Mouse (Mus musculus) erythroblast, adult 5-6 weeks (primary cell): ENCODE measurements around the gene Reg2. TPM values are rescaled to one million over a fixed set of nuclear protein-coding genes. Genes with fewer than 3 reads are reported as not detected.
"Not testable (repeated sequence)": the region's sequence is repeated elsewhere in the genome, so short reads cannot be mapped to it uniquely, and the experiment has no call there.

Source experiments
- ATAC-seq: replicated peaks from 2 replicates; pipeline ENCODE4 v1.8.0; 2016; ENCODE audit warnings: moderate number of reproducible peaks, mild to moderate bottlenecking, moderate TSS enrichment, inconsistent platforms; ENCODE audit not compliant: poor library complexity, low FRiP score, severe bottlenecking
- total RNA-seq, 2 experiments: library from RNA; stranded (forward) in 1 of 2; stranded (reverse) in 1 of 2; fragments of 150-400 nt in 1 of 2; fragments of 200-764, 138-1000 nt in 1 of 2; gene quantifications; 2 replicates each; pipeline versions ENCODE4 v1.2.3 to v1.2.4; 2015 to 2017; ENCODE audit warnings: low replicate concordance in 2 of 2

Gene Reg2
- total RNA-seq (2015; ENCODE audit: low replicate concordance) (not detected in 2 replicates), total RNA-seq (2017; ENCODE audit: low replicate concordance) (not detected in 2 replicates)

- ATAC-seq = not testable (repeated sequence)
Observed at GRCm38 (mm10) chr6:78395323-78395722, at the start of gene Reg2. Gene Reg2, plus strand, starts transcription at chr6:78395623.

- no peak for ATAC-seq
Observed at GRCm38 (mm10) chr6:78361971-78362563, 33.4 kb upstream of the Reg2 start.

GRCm38 (mm10) chr6:78370357-78370756 is 25.1 kb upstream of the Reg2 start, which contains the start of gene Reg3b:
Gene Reg3b, plus strand, starts transcription at chr6:78370657.
- ATAC-seq = no peak

DNA sequence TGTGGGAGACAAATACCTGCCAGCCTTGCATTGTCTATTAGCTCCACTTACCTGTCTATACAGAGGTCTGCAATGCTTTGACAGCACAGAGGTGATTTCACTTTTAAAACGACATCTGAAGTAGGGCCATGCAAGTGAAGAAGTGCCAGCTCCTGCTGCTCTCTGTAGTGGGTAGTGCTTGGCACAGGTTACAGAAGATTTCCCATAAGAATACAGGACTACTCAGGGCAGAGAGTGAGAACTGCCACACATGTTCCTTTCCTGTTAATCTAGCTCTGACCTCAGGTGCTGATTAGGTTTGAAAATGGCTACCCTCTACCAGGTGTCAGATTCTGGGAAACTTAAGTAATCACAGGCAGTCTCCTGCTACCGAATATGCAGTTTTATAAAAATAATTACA is 16.7 kb upstream of the Reg2 start, which contains the start of gene Reg3d:
TSS of gene Reg3d (minus strand) at position 101 of the 400 bp plus-strand sequence.
- ATAC-seq = no peak

- ATAC-seq = no peak
Observed at GRCm38 (mm10) chr6:78380409-78380808, 15.0 kb upstream of the Reg2 start, which contains the start of gene Reg3a. Gene Reg3a, plus strand, starts transcription at chr6:78380709.

DNA sequence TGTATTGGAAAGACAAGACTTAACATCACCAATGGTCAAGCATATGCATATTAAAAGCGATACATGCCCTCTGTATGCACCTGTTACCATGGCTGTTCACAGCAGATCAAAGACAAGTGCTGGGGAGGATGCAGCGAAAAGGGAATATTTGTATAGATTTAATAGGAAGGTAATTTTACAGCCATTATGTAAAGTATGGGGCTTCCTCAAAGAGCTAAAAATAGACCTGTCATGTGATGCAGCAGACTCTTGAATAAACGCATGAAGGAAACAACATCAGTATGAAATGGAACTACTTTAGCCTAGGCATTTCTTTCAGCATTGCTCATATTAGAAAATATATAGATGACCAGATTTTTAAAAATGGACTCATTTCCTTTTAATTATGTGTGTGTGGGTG is 9.8 kb upstream of the Reg2 start:
- ATAC-seq = no peak

DNA sequence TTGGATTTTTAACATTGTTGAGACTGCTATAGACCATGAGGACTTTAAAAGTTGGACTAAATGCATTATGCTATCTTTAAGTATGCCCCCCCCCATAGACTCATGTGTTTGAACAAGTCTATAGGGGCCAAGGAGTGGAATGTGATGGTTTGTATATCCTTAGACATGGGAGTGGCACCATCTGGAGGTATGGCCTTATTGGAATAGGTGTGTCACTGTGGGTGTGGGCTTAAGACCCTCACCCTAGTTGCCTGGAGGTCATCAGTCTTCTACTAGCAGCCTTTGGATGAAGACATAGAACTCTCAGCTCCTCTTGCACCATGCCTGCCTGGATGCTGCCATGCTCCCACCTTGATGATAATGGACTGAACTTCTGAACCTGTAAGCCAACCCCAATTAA is 27.0 kb downstream of the Reg2 start, which contains the start of gene Reg1:
TSS of gene Reg1 (plus strand) at position 301 of the 400 bp plus-strand sequence.
- ATAC-seq = not testable (repeated sequence)

DNA sequence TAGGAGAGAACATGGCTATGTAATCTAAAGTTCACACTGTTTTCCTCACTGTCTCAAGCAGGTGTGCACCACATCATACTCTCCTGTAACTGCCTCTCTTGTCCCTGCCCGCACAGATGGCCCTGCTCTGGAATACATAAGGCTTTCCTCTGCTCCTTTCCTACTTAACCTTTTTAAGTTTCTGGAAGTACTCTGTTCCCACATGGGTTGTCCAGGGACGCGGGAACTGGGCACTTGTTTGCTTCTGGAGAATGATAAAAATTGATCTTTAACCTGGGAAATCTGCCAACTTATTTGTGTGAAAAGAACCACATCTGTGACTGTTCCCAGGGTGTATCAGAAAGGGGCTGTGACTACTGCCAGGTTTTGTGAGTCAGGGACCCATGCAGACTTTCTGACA is 30.1 kb downstream of the Reg2 start:
- no peak for ATAC-seq

DNA sequence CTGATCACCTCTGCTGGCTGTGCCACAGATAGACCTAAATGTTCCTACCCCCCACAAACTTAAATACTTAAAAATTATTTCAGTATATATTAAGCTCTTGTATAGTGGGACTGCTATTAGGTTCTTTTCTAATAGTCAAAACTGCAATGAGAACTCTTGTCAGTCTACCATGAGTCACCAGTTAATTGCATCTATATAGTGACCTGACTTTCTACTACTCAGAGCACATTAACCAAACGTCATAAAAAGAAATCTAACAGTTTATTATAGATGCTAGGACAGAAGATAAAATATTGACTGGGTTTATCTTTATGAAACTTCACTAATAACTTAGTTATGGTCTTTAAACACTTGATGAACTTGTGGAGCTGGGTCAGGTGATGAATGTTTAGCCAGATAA is 51.8 kb downstream of the Reg2 start:
- no peak for ATAC-seq

GRCm38 (mm10) chr6:78448409-78448808 is 53.0 kb downstream of the Reg2 start:
- no peak for ATAC-seq

DNA sequence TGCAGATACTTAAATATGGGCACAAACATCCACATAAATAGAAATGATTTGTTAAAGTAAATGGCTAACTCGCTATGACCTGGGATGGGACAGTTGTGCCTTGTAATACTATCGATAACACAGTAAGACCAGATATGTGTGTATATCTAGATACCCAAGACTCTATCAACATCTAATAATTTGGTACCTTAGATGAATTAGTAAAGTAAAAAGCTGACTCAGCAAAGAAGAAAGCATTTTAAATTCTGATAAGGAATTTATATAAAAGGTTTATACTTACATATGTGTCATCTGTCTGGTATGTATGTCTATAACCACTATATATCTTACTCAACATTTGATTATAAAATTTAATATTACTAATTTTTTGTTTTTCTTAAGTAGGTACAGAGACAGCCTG is 57.4 kb downstream of the Reg2 start:
- ATAC-seq = no peak

Other genes starting within 250 kb of the Reg2 start
- not detected in 2 replicates for gene Reg3b, start 25.0 kb upstream of the Reg2 start, total RNA-seq (2015; ENCODE audit: low replicate concordance)
- not detected in 2 replicates for gene Reg3b, start 25.0 kb upstream of the Reg2 start, total RNA-seq (2017; ENCODE audit: low replicate concordance)
- not detected in 2 replicates for gene Reg3d, start 16.8 kb upstream of the Reg2 start, total RNA-seq (2015; ENCODE audit: low replicate concordance)
- not detected in 2 replicates for gene Reg3d, start 16.8 kb upstream of the Reg2 start, total RNA-seq (2017; ENCODE audit: low replicate concordance)
- not detected in 2 replicates for gene Reg3a, start 14.9 kb upstream of the Reg2 start, total RNA-seq (2015; ENCODE audit: low replicate concordance)
- not detected in 2 replicates for gene Reg3a, start 14.9 kb upstream of the Reg2 start, total RNA-seq (2017; ENCODE audit: low replicate concordance)
- not detected in 2 replicates for gene Reg1, start 27.1 kb downstream of the Reg2 start, total RNA-seq (2015; ENCODE audit: low replicate concordance)
- not detected in 2 replicates for gene Reg1, start 27.1 kb downstream of the Reg2 start, total RNA-seq (2017; ENCODE audit: low replicate concordance)
- gene Reg3g, start 73.2 kb downstream of the Reg2 start, total RNA-seq (2015; ENCODE audit: low replicate concordance) = not detected in 2 replicates
- gene Reg3g, start 73.2 kb downstream of the Reg2 start, total RNA-seq (2017; ENCODE audit: low replicate concordance) = not detected in 2 replicates